Mouse (Mus musculus) neural tube, embryonic 12.5 days (tissue): ENCODE measurements around the gene Ing1. TPM values are rescaled to one million over a fixed set of nuclear protein-coding genes. Genes with fewer than 3 reads are reported as not detected.
A peak's percentile ranks its signal among the peaks of the same experiment; 100 is the strongest.
"Not testable (repeated sequence)": the region's sequence is repeated elsewhere in the genome, so short reads cannot be mapped to it uniquely, and the experiment has no call there.

Experiments used
- ATAC-seq: fragments of 200-750 bp; cut with Nextera tagmentation; 2 replicates; pipeline ENCODE4 v1.8.0; 2017; ENCODE audit warnings: low read depth, mild to moderate bottlenecking, moderate TSS enrichment, moderate library complexity; ENCODE audit not compliant: low FRiP score
- H3K27ac ChIP-seq: fragments of 300-500 bp; sonication (generic); 2 replicates; pipeline ENCODE4 v1.5.1; 2016
- H3K27me3 ChIP-seq: fragments of 300-500 bp; sonication (generic); replicated peaks from 2 replicates; pipeline ENCODE4 v1.6.1; 2016; ENCODE audit warnings: mild to moderate bottlenecking
- H3K36me3 ChIP-seq: fragments of 300-500 bp; sonication (generic); 2 replicates; pipeline ENCODE4 v1.6.1; 2016; ENCODE audit warnings: mild to moderate bottlenecking
- H3K4me1 ChIP-seq: fragments of 300-500 bp; sonication (generic); 2 replicates; pipeline ENCODE4 v1.6.1; 2016
- H3K4me2 ChIP-seq: fragments of 300-500 bp; sonication (generic); replicated peaks from 2 replicates; pipeline ENCODE4 v1.6.1; 2016; ENCODE audit warnings: mild to moderate bottlenecking
- H3K4me3 ChIP-seq: fragments of 300-500 bp; sonication (generic); 2 replicates; pipeline ENCODE4 v1.5.1; 2016
- H3K9ac ChIP-seq: fragments of 300-500 bp; sonication (generic); 2 replicates; pipeline ENCODE4 v1.6.1; 2016; ENCODE audit warnings: mild to moderate bottlenecking
- H3K9me3 ChIP-seq: fragments of 300-500 bp; sonication (generic); 2 replicates; pipeline ENCODE4 v1.6.1; 2016; ENCODE audit warnings: mild to moderate bottlenecking
- WGBS: fragments of 180-500 bp; shearing (Covaris S2); methylation state at CpG from one replicate; pipeline ENCODE4 v1.1.7; 2016; 5-methylcytosine and 5-hydroxymethylcytosine counted together
- polyA plus RNA-seq: library from polyadenylated mRNA; unstranded; fragments of >200 nt; fragmentation: Nextera tagmentation; extraction: Ambion mirVana; gene quantifications from 2 replicates; pipeline ENCODE4 v1.2.1, GENCODE M21; 2016

Ing1 gene
- polyA plus RNA-seq, 1 experiment from 2014 or later = 59.1 TPM

GRCm38 (mm10) chr8:11555720-11556591, 585 bp downstream of the Ing1 start:
- Histone ChIP-seq H3K27ac (peak overlapping the region; percentile 99), H3K4me3 (peak overlapping the region; percentile 95), H3K9me3 (no peaks in the 10 kb centered on the region), H3K36me3 (no peaks in the 10 kb centered on the region), H3K27me3 (no peaks in the 10 kb centered on the region), H3K4me2 (peak overlapping the region; percentile 75), H3K9ac (peak overlapping the region; percentile 97), H3K4me1 (peaks cover 19% of the 10 kb centered on the region)
- under 1% methylated on average over 95 of the region's 103 CpGs for WGBS
- ATAC-seq = peak; percentile 91

GRCm38 (mm10) chr8:11556691-11557423, 1.5 kb downstream of the Ing1 start:
- Histone ChIP-seq H3K9me3 (no peaks in the 10 kb centered on the region), H3K4me1 (peaks cover 17% of the 10 kb centered on the region), H3K4me3 (peak overlapping the region; percentile 95), H3K36me3 (peaks cover 8% of the 10 kb centered on the region), H3K27ac (peak overlapping the region; percentile 99), H3K4me2 (peak overlapping the region; percentile 75), H3K27me3 (no peaks in the 10 kb centered on the region), H3K9ac (peak overlapping the region; percentile 97)
- no peak for ATAC-seq
- WGBS = under 1% methylated on average over 68 of the region's 85 CpGs

GRCm38 (mm10) chr8:11557424-11557767, 2.0 kb downstream of the Ing1 start:
- Histone ChIP-seq H3K27ac (peak overlapping the region; percentile 99), H3K27me3 (no peaks in the 10 kb centered on the region), H3K9me3 (no peaks in the 10 kb centered on the region), H3K4me2 (peak overlapping the region; percentile 75), H3K9ac (peak overlapping the region; percentile 97), H3K4me1 (peaks cover 17% of the 10 kb centered on the region), H3K36me3 (peaks cover 13% of the 10 kb centered on the region), H3K4me3 (peak overlapping the region; percentile 95)
- ATAC-seq = 0 out of 2 replicates have a peak, but pooled peaks have one; percentile 0
- WGBS = under 1% methylated on average over 29 of the region's 32 CpGs

GRCm38 (mm10) chr8:11557768-11558629, 2.6 kb downstream of the Ing1 start:
- ATAC-seq = peak; percentile 67
- H3K36me3 ChIP-seq = peaks cover 13% of the 10 kb centered on the region
- no peaks in the 10 kb centered on the region for H3K27me3 ChIP-seq
- H3K9ac ChIP-seq = peak overlapping the region; percentile 97
- WGBS = under 1% methylated on average over 67 of the region's 67 CpGs
- peak overlapping the region; percentile 75 for H3K4me2 ChIP-seq
- H3K27ac ChIP-seq = peak overlapping the region; percentile 99
- H3K9me3 ChIP-seq = no peaks in the 10 kb centered on the region
- peak overlapping the region; percentile 95 for H3K4me3 ChIP-seq
- H3K4me1 ChIP-seq = peaks cover 17% of the 10 kb centered on the region

- Histone ChIP-seq H3K27ac (no peak overlapping the region), H3K9me3 (no peaks in the 10 kb centered on the region), H3K9ac (no peak overlapping the region), H3K36me3 (peaks cover 28% of the 10 kb centered on the region), H3K4me3 (no peak overlapping the region), H3K4me2 (peak overlapping the region; percentile 75; the same call in 1 of the 2 replicates), H3K27me3 (no peaks in the 10 kb centered on the region), H3K4me1 (peaks cover 15% of the 10 kb centered on the region)
- WGBS = 85% methylated on average over 3 of the region's 3 CpGs
- ATAC-seq = no peak
These were observed 4.1 kb downstream of the Ing1 start for GRCm38 (mm10) chr8:11559511-11559910.

- Histone ChIP-seq H3K4me1 (peaks cover 15% of the 10 kb centered on the region), H3K4me3 (no peak overlapping the region), H3K4me2 (no peak overlapping the region), H3K36me3 (peaks cover 36% of the 10 kb centered on the region), H3K9ac (no peak overlapping the region), H3K27ac (no peak overlapping the region), H3K9me3 (no peaks in the 10 kb centered on the region), H3K27me3 (no peaks in the 10 kb centered on the region)
- no peak for ATAC-seq
- 87% methylated on average over 9 of the region's 9 CpGs for WGBS
These were observed 4.8 kb downstream of the Ing1 start for GRCm38 (mm10) chr8:11560220-11560619.

- Histone ChIP-seq H3K4me1 (peaks cover 8% of the 10 kb centered on the region), H3K36me3 (peaks cover 67% of the 10 kb centered on the region), H3K9me3 (no peaks in the 10 kb centered on the region), H3K4me3 (no peak overlapping the region), H3K27me3 (no peaks in the 10 kb centered on the region), H3K9ac (no peak overlapping the region), H3K4me2 (no peak overlapping the region), H3K27ac (no peak overlapping the region)
- WGBS = 85% methylated on average over 5 of the region's 5 CpGs
- ATAC-seq = no peak
These were observed 8.9 kb downstream of the Ing1 start for GRCm38 (mm10) chr8:11564236-11564635.

GRCm38 (mm10) chr8:11564721-11565120, 9.3 kb downstream of the Ing1 start:
- H3K36me3 ChIP-seq = peaks cover 67% of the 10 kb centered on the region
- no peak overlapping the region for H3K27ac ChIP-seq

GRCm38 (mm10) chr8:11568193-11568592, 12.8 kb downstream of the Ing1 start:
- 97% methylated on average over 2 of the region's 2 CpGs for WGBS
- H3K4me3 ChIP-seq, H3K27ac ChIP-seq, H3K27me3 ChIP-seq, ATAC-seq, H3K9me3 ChIP-seq, H3K9ac ChIP-seq, H3K4me2 ChIP-seq, H3K4me1 ChIP-seq: not testable (repeated sequence)
- H3K36me3 ChIP-seq = peaks cover 56% of the 10 kb centered on the region

More at GRCm38 (mm10) chr8:11564721-11565120, 9.3 kb downstream of the Ing1 start:
- Histone ChIP-seq H3K4me3 (no peak overlapping the region), H3K9ac (no peak overlapping the region), H3K9me3 (no peaks in the 10 kb centered on the region), H3K4me2 (no peak overlapping the region), H3K4me1 (peaks cover 4% of the 10 kb centered on the region; the same call in 1 of the 2 replicates), H3K27me3 (no peaks in the 10 kb centered on the region)
- WGBS = 95% methylated on average over 7 of the region's 7 CpGs
- no peak for ATAC-seq

GRCm38 (mm10) chr8:11569260-11570097, 14.1 kb downstream of the Ing1 start:
- H3K9ac ChIP-seq = no peak overlapping the region
- H3K27ac ChIP-seq = no peak overlapping the region
- H3K4me1 ChIP-seq = no peaks in the 10 kb centered on the region
- H3K27me3 ChIP-seq = no peaks in the 10 kb centered on the region
- no peaks in the 10 kb centered on the region for H3K9me3 ChIP-seq
- no peak overlapping the region for H3K4me2 ChIP-seq
- H3K36me3 ChIP-seq = peaks cover 43% of the 10 kb centered on the region
- no peak overlapping the region for H3K4me3 ChIP-seq
- WGBS = 92% methylated on average over 22 of the region's 22 CpGs
- ATAC-seq = no peak

GRCm38 (mm10) chr8:11570742-11571141, 15.4 kb downstream of the Ing1 start:
- H3K27ac ChIP-seq = no peak overlapping the region
- H3K4me1 ChIP-seq = no peaks in the 10 kb centered on the region
- H3K36me3 ChIP-seq = peaks cover 30% of the 10 kb centered on the region
- WGBS = 90% methylated on average over 4 of the region's 4 CpGs
- H3K4me2 ChIP-seq = no peak overlapping the region
- H3K4me3 ChIP-seq = no peak overlapping the region
- no peaks in the 10 kb centered on the region for H3K9me3 ChIP-seq
- no peak overlapping the region for H3K9ac ChIP-seq
- no peaks in the 10 kb centered on the region for H3K27me3 ChIP-seq
- no peak for ATAC-seq
